Mouse (Mus musculus): Measurements from ENCODE around the gene Nuak2.

- TF ChIP-seq POLR2A (IDR thresholded peaks at IDR 0.05; ENCODE audit: borderline replicate concordance, extremely low read depth, insufficient read depth, insufficient read length, poor library complexity, severe bottlenecking) (no peak), CTCF (IDR thresholded peaks at IDR 0.05; ENCODE audit: borderline replicate concordance, extremely low read depth, insufficient read depth, insufficient read length) (no peak)
Measured at GRCm38 (mm10) chr1:132356841-132357240, 40.9 kb downstream of the Nuak2 start.

All from brain, embryonic 14.5 days (tissue).